Mouse (Mus musculus): ENCODE results near the gene Padi4.

Padi4 gene

DNA sequence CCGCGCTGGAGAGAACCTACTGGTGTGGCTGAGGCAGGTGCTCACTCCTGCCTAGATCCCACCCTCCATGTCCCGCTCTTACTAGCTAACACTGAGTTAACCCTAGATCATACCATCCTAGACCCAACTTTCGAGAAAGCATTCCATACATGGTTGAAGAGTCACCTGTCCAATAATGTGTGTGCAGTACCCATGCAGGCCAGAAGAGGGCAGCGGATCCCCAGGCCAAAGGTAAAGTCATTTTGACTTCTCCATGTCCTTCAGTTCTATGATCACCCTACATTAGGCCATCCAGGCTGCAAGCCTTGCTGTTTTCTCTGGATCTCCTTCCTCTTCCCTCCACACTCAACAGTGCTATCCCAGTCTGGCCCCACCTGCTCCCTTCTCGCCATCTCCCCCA, 14.9 kb upstream of the Padi4 start:
- peak; percentile 74 for DNase-seq (ENCODE audit: low read depth, low spot score)

DNA sequence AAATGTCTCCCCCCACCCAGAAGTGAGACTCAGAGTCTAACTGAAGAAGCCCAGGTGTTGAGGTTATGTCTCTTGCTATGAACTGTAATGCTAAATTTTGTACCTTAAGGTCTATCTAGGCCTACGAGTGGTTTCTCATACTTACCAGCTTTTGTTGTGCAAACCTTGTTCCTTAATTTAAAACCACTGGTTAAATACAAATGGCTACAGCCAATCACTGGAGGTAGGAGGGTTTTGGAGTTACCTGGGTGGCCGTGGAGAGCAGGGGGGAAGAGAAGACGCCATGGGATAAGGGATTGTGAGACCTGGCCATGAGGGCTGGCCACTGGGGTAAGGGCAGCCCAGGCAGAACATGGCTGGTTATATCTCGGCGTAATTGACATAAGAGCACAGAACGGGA, 14.2 kb upstream of the Padi4 start:
- DNase-seq (ENCODE audit: low read depth, low spot score): no peak

DNA sequence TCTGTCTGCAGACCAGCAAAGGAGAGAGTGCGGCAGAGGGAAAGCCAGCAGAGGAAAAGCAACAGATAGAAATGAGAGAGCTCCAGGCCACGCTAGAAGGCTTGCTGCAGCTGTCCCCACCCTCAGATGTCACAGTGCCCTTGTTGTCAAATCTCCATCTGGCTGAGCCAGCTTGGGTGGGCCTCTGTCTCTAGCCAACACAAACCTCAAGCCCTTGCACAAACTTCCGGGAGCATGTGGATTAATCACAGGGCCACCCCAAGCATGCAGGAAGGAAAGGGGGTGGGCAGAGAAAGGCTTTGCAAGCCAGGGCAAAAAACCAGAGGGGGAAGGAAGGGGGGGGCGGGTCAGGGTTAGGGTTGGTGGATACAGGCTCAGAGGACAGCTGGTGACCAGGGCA, 13.4 kb upstream of the Padi4 start:
- DNase-seq (ENCODE audit: low read depth, low spot score): no peak

DNA sequence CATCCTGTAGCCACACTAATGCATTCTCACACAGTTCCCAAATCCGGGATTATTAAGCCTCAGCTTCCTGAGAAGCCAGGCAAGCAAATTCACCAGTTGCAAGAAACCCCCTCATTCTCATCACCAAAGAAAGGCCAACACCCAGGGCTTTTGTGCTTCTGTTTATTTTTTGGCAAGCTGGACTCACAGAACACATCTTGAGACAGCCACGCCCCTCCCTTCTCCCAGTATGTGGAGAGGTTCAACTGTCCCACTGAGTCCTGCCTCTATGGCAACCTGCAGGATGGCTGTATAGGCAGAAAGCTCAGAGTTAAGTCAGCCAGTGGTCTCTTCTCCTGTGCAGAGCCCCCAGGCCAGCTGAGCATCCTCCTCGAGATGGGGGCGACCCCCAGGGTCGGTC, 11.2 kb upstream of the Padi4 start:
- no peak for DNase-seq (ENCODE audit: low read depth, low spot score)

DNA sequence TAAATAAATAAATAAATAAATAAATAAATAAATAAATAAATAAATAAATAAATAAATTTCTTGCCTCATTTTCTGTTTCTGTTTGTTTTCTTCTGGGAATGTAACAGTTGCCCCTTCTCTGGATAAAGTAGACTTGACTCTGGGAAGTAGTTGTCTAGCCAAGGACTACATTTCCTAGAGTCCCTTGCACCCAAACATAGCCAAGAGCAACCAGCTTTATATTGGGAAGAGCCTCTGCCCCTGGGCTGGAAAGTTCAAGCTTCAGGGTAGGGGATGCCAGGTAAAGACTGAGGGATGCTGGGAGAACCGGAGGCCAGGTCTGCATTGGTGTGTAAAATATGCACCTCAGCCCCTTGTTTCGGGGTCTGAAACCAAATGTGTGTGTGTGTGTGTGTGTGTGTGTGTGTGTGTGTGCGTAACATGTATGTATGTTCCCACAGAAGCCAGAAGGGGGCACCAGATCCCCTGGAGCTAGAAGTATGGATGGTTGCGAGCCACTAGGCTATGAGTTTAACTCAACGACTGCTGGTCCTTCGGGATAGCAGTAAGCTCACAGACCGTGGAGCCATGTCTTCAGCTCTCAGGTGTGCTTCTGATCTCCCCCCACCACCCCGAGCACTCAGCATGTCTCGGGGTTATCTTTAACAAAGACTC, 10.4 kb upstream of the Padi4 start:
- DNase-seq (ENCODE audit: low read depth, low spot score): no peak

DNA sequence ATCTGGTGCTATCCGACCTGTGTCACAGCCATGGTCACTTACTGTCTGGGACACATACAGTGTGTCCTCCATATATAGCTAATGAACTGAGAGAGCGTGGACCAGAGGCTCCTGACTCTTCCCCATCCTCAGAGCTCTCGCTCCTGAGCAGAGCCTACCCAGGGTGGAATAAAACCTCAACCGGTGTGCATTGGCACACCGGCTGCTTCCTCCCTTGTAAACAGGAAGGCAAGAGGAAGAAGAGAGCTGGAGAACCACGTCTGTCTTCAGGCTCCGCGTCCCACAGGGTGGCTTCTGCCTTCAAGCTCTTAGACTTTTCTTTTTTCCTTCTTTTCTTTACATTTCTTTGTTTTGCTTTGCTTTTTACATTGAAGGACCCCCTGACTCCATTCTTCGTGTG, 8.8 kb upstream of the Padi4 start:
- no peak for DNase-seq (ENCODE audit: low read depth, low spot score)

DNA sequence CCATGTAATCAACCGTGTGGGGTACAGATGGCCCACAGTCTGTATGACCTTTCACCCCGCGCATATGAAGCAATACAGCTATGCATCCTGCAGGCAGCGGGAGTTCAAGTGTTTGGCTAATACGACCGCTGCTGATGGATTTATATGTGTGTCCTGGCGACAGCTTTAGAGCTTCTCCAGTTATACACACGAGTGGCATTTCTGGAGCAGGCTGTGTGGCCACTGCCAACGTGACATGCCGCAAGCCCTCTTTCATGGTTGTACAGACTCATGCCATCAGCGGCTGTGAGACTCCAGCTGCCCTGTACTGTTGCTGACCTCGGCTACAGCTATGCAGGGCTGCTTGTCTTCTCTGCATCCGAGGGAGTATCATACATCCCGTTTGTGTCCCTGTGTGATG, 6.5 kb upstream of the Padi4 start:
- no peak for DNase-seq (ENCODE audit: low read depth, low spot score)

DNA sequence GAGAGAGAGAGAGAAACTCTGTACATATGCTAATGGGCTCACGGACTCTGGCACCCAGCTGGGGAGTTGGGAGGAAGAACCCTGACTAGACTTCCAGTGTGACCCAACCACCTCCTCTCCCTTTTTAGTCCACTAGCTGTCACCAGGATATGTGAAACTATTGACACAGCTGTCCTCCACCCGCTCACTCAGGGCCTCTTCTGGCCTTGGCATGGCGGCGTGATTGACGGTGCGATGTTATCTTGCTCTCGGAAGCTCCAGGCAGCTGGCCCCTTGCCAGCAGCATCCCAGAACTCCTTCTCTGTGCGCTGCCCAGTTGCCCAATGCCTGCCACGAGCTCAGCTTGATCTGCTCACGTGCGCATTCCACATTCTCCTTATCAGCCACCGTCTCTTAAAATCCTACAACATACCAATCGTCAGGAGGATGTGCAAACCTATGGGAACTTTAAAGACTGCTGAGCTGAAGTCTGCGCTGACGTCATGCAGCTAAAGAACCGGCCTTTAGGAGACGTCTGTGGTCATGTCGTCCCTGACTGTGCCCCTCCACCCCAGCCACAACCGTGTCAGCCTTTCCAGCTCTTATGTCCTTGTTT, 5.9 kb upstream of the Padi4 start:
- no peak for DNase-seq (ENCODE audit: low read depth, low spot score)

DNA sequence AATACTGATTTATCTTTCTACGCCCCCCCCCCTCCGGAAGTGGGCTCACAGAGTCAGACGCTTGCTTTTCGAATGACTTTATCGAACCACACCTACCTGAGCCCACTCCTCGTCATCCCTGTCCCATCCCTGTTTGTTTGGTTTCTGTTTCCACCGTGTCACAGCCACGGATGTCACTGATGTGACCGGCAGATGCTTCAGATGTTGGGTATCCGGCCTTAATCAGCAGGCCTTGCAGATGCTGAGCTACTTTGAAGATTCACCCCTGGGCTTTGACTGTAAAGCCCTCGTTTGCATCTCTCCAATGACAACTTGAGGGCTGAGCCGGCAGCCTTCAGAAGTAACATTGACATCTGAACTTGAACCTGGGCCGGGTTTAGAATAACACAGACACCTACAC, 2.6 kb upstream of the Padi4 start:
- DNase-seq (ENCODE audit: low read depth, low spot score): no peak

DNA sequence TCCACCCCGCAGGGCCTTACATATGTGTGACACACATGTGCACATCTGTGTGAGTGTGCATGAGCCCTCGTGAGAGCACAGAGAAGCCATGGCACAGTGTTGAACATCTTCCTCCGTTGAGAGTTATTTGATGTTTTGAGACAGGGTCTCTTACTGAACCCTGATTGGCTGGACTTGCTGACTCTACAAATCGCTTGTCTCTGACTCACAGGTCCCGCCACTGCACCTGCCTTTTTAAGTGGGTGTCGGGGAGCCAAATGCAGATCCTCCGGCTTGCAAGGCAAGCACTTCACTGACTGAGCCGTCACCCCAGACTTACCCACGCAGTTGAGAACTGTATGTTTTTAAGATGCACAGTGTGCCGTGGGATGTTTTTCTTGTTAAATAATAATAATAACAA, 1.8 kb upstream of the Padi4 start:
- no peak for DNase-seq (ENCODE audit: low read depth, low spot score)

DNA sequence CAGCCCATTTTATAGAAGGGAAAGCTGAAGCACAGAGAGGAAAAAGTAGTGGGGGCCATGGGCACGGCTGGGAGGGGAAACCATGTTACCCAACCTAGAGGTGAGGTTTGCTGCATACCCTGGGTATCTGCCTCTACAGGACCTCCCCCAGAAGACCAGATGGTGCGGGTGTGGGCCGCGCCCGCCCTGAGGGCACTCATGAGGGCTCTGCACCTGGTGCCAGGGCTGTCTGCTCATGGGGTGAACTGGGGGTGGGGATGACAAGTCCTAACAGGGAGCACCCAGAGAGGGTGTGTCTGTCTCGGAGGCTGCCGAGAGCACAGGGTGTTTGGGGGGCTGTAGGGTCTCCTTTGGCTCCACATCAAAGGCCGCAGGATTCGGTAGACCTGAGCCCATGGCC, 857 bp upstream of the Padi4 start:
- DNase-seq (ENCODE audit: low read depth, low spot score): no peak

DNA sequence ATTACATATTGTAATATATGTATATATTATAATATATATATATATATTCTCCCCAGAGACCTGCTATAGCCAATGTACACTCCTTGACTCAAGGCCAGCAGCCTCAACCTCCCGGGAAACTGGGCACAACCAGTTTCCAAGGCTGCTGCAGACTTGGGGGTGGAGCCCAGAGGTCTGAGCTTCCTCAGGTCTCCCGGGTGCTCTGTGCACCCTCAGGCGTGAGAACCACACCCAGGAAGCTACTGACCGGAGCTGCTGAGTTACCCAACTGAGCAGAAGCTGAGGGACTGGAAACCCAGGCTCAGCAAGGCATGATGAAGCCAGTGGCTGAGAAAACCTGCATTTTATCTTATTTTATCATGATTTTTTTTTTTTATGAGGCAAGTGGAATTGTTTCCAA, 2.9 kb downstream of the Padi4 start:
- DNase-seq (ENCODE audit: low read depth, low spot score): no peak

DNA sequence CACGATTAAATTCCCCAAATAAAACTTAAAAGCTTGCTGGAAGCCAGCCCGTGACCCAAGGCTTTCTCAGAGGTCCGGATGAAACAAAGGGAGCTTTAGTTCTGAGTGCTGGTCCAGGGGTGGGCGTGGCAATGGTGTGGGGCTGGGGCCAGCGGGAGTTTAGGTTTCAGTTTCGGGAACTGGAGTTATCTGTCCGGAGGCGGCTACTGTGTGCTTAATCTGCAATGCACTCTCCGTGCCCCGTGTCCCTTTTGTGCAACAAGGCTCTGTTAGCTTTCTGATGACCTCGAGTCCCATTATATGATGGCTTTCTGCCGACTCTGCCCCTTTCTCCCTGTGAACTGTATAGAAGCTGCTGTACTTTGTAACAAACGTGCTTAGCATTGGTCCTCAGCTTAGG, 3.6 kb downstream of the Padi4 start:
- DNase-seq (ENCODE audit: low read depth, low spot score): no peak

DNA sequence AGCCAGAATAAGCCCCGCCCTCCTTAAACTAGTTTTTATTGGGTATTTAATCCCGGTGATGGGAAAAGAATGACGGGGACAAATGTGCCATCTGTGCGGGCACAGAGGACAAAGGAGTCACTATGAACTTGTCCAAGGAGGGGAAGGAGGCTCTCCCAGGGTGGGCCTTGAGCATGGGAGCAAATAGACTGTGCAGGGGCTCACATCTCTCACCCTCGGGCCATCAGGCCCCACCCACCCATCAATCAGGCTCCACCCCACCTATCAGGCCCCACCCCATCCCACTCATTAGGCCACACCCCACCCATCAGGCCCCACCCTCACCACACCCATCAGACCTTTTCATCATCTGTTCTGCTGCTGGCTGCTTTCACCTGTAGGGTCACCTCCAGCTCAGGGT, 5.1 kb downstream of the Padi4 start:
- no peak for DNase-seq (ENCODE audit: low read depth, low spot score)

DNA sequence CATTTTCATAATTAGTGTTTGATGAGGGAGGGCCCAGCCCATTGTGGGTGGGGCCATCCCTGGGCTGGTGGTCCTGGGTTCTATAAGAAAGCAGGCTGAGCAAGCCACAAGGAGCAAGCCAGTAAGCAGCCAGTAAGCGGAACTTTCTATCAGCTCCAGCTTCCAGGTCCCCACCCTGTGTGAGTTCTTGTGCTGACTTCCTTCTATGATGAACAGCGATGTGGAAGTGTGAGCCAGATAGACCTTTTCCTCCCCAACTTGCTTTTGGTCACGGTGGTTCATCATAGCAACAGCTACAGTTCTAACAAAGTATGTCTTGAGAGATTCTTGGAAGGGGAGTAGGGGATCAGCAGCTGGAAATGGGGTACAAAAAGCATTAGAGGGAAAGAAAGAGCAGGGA, 8.1 kb downstream of the Padi4 start:
- DNase-seq (ENCODE audit: low read depth, low spot score): no peak

DNA sequence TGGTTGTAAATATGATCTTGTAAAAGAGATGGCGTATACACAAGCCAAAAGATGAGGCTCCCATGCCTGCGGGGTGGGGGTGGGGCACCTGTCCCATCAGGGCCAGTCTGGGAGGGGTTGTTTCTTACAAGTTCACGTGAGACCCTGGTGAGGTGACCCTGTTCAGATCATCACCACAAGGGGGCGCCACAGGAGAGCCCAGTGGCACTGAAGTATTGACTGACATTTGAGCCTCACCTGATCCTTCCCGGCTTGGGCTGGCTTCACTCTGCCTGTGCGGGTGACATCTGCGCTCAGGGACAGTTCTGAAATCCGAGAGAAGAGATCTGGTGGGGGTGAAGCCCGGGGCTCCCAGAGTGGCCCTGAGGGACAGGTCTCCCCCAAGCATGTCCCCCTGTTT, 10.9 kb downstream of the Padi4 start:
- DNase-seq (ENCODE audit: low read depth, low spot score): peak; percentile 62

DNA sequence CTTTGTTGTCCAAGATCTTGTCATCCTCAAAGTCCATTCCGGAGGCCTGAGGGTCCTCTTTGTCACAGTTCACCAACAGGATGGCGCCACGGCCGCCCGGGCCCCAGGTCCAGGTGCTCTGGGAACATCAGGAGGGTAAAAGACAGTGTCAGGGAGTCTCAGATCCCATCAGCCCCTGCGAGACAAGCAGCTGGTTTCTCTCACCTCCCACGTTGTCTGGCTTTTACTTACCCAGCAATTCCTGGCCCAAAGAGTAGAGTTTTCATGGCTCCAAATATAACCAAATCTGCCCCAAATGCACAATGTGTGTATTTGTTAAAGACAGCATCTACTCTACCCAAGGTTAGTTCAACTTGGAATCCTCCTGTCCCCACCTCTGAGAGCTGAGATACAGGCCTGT, 12.4 kb downstream of the Padi4 start:
- no peak for DNase-seq (ENCODE audit: low read depth, low spot score)

DNA sequence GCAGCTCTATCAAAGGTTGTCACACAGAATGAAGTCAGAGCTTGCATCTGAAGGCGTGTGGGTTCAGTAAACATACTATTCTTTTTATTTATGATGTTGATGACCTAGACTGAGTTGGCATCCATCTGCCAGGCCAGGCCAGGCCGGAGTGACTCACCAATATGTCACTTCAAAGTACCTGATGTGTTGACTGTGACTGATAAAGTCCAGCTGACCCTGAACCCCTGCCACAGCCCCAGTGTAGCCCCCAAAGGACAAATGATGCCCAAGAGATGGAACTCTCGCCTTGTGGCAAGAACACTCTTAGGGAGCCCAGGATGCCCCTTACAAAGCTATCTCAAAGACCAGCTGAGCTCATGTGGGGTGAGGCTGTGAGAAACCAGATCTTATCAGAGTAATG, 18.2 kb downstream of the Padi4 start:
- DNase-seq (ENCODE audit: low read depth, low spot score): no peak

DNA sequence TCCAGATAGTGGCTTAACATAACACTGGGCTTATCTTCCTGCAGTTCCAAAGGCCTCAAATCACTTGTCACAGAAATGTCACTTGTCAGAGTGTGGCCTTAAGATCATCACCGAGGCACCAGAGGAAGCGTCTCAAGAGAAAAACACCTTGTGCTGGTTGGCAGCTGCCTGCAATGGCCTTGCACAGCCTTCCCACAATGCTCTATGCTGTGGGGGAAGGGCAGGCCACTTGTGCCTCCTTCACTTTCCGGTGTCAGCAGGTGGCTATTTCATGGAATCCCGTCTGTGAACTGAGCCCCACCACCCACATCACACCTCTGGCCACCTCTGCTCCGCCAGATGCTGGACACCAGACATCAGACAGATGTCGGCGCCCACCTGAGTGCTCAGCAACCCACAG, 20.7 kb downstream of the Padi4 start:
- DNase-seq (ENCODE audit: low read depth, low spot score): peak; percentile 34

DNA sequence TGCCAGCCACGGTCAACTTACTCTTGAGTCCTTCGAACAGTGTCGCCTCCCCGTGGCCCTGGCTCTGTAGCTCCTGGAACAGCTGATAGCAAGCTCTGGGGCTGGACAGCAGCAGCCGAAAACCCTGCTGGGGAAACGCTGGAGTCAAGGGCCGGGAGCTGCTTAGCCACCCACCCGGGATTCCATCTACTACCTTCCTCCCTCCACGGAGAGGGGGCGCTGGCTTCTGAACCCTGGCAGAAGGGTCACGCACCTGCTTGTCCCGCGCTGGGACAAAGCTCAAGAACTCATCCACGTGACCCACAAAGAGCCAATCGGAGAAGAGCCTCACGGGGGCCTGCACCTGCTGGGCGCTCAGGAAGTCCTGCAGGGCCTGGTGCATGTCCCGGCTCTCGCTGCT, 23.7 kb downstream of the Padi4 start:
- DNase-seq (ENCODE audit: low read depth, low spot score): peak; percentile 27

DNA sequence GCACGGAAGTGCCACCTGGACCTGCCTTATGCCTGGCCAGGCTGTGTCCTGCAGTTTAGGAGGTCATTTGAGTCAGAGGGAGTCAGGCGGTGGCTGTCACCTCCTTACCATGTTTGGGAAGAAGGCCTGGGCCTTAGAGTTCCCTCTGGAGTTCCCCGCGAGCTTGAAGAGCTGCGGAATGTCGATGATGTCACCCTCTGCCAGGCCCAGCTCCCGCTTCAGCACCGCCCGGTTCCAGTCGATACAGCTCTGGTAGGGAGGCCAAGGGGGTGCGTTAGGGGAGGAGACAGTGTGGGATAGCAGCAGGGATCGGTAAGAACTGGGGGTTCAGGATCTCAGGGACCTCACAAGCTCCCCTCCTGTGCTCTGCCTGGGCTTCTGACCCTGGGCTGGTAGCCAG, 26.1 kb downstream of the Padi4 start:
- DNase-seq (ENCODE audit: low read depth, low spot score): no peak

DNA sequence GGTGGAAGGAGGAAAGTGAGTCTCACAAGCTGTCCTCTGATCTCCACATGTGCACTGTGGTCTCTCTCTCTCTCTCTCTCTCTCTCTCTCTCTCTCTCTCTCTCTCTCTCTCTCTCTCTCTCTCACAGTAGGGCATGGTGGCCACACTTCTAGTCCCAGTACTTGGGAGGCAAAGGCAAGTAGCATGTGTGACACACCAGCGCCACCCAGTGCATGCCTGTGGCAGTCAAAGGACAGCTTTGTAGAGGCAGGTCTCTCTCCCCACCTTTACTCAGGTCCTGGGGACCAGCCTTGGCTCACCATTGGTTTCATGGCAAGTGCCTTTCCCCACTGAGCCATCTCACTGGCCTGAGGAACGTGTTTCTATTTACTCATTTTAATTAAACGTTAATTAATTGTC, 29.4 kb downstream of the Padi4 start:
- peak; percentile 49 for DNase-seq (ENCODE audit: low read depth, low spot score)

DNA sequence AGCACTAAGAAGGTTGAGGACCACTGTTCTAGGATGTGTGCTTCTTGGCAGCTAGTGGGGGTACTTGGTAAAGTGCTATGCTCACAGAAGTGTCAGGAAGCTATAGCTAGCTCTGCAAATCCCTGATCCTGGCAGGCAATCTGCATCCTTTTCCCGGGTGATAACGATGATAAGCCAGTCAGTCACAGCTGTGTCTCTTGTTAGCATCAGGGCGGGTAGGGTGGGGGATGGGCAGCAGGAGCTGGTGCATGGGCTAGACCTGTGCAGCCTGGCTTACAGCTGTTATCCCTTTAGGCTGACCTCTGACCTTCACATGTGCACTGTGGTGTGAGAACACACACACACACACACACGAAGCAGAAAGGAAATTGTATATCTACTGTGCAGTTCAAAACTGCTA, 30.9 kb downstream of the Padi4 start:
- no peak for DNase-seq (ENCODE audit: low read depth, low spot score)

DNA sequence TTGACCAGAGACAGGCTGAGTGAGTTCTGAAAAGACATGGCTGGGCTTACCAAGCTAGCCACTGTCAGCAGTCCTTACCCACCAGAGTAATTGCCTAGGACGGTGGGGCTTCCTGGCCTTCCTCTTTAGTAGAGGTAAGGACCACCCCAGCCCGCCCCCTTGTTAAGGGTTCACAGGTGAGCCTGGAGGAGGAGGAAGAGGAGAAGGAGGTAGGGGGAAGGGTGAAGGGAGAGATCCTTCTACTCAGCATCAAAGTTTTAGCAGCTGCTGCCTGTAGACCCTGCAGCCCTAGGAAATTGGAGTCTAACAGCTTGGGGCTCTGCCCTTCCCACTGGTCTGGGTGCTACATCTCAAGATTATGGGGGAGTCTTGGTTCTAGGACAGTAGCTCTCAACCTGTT, 31.5 kb downstream of the Padi4 start, which contains the start of gene Padi6:
Padi6 (minus strand) TSS at position 101 of the 400 bp plus-strand sequence.
- no peak for DNase-seq (ENCODE audit: low read depth, low spot score)
